In genomic region chr14:12822491-12823219, GRCm38 (mm10) we compare ENCODE assay signal across 8 mouse cellular contexts. TPM values are rescaled to one million over a fixed set of nuclear protein-coding genes. Genes with fewer than 3 reads are reported as not detected.
DNase-seq lines count a peak whose midpoint lies in the region; ATAC-seq lines count a peak whose summit lies in the region.

Cadps (minus strand) TSS chr14:12823079.

- no peak for DNase-seq in heart, adult 8-10 months (ENCODE audit: low spot score)
- peak; percentile 96 for DNase-seq in brain, adult 2 months (ENCODE audit: low read depth, low spot score)
- peak; percentile 78 for DNase-seq in forebrain, embryonic 11.5 days (ENCODE audit: low spot score)
- DNase-seq in layer of hippocampus, adult 8-10 months (ENCODE audit: low spot score in 2 of 2) = peak; percentile 76 to 81
- peak; percentile 6 for DNase-seq in testis, postnatal 14 days (ENCODE audit: low spot score)
- DNase-seq in gastrocnemius, postnatal 25 days = no peak

- 1% methylated on average over 67 of the region's 71 CpGs for WGBS in heart, embryonic 14.5 days
- under 1% methylated on average over 61 of the region's 71 CpGs for WGBS in forebrain, embryonic 11.5 days
- 0% methylated on average over 60 of the region's 71 CpGs for WGBS in midbrain, embryonic 13.5 days

- H3K4me3 ChIP-seq in heart, embryonic 14.5 days (ENCODE audit: control insufficient read depth in 1 of 2, insufficient read depth in 1 of 2, low read depth in 1 of 2, low read length in 2 of 2) = peak within 1 kb of the TSS; percentile 58 to 81
- H3K4me3 ChIP-seq in forebrain, embryonic 11.5 days (ENCODE audit: low read depth, low read length) = peak within 1 kb of the TSS; percentile 78
- H3K4me3 ChIP-seq in midbrain, embryonic 13.5 days (replicated peaks) = peak within 1 kb of the TSS; percentile 87

- peak within 1 kb of the TSS; percentile 83 to 86 for H3K27ac ChIP-seq in heart, embryonic 14.5 days (replicated peaks in 1 of 2; ENCODE audit: control insufficient read depth in 1 of 2, insufficient read depth in 1 of 2, low read depth in 2 of 2, low read length in 2 of 2)
- H3K27ac ChIP-seq in forebrain, embryonic 11.5 days (ENCODE audit: low read depth, low read length) = peak within 1 kb of the TSS; percentile 80
- peak within 1 kb of the TSS; percentile 98 for H3K27ac ChIP-seq in midbrain, embryonic 13.5 days

- 0 out of 2 replicates have a peak, but pooled peaks have one; percentile 14 for ATAC-seq in heart, embryonic 14.5 days (ENCODE audit: insufficient number of reproducible peaks, insufficient read depth, low FRiP score, low read depth)
- peak; percentile 77 for ATAC-seq in forebrain, embryonic 11.5 days (replicated peaks; ENCODE audit: low FRiP score)
- peak; percentile 79 for ATAC-seq in midbrain, embryonic 13.5 days

- no peaks in the 10 kb centered on the region for H3K9me3 ChIP-seq in heart, embryonic 14.5 days (ENCODE audit: control insufficient read depth, low read length)
- H3K9me3 ChIP-seq in forebrain, embryonic 11.5 days (ENCODE audit: control insufficient read depth, low read length) = no peaks in the 10 kb centered on the region
- H3K9me3 ChIP-seq in midbrain, embryonic 13.5 days = no peaks in the 10 kb centered on the region

- no peaks in the 10 kb centered on the region for H3K36me3 ChIP-seq in heart, embryonic 14.5 days (ENCODE audit: control insufficient read depth, insufficient read depth, low read length)
- H3K36me3 ChIP-seq in forebrain, embryonic 11.5 days (ENCODE audit: control insufficient read depth, insufficient read depth, low read length) = no peaks in the 10 kb centered on the region
- no peaks in the 10 kb centered on the region for H3K36me3 ChIP-seq in midbrain, embryonic 13.5 days

- H3K27me3 ChIP-seq in heart, embryonic 14.5 days (ENCODE audit: control insufficient read depth, insufficient read depth, low read length) = peaks cover 14% of the 10 kb centered on the region
- H3K27me3 ChIP-seq in forebrain, embryonic 11.5 days (ENCODE audit: control insufficient read depth, insufficient read depth, low read length) = no peaks in the 10 kb centered on the region
- no peaks in the 10 kb centered on the region for H3K27me3 ChIP-seq in midbrain, embryonic 13.5 days

- H3K4me1 ChIP-seq in heart, embryonic 14.5 days (ENCODE audit: control insufficient read depth in 2 of 2, insufficient read depth in 2 of 2, low read length in 2 of 2) = peaks cover 5 to 17% of the 10 kb centered on the region in 2 experiments; a peak in 3 of 4 replicates
- peaks cover 4% of the 10 kb centered on the region; the same call in 1 of the 2 replicates for H3K4me1 ChIP-seq in forebrain, embryonic 11.5 days (replicated peaks; ENCODE audit: control insufficient read depth, insufficient read depth, low read length)
- peaks cover 28% of the 10 kb centered on the region for H3K4me1 ChIP-seq in midbrain, embryonic 13.5 days (replicated peaks)

- H3K4me2 ChIP-seq in heart, embryonic 14.5 days (ENCODE audit: low read length) = peak within 1 kb of the TSS; percentile 96
- peak within 1 kb of the TSS; percentile 80 for H3K4me2 ChIP-seq in forebrain, embryonic 11.5 days (ENCODE audit: low read depth, low read length, severe bottlenecking)
- H3K4me2 ChIP-seq in midbrain, embryonic 13.5 days (replicated peaks) = peak within 1 kb of the TSS; percentile 69

- peak within 1 kb of the TSS; percentile 74 for H3K9ac ChIP-seq in heart, embryonic 14.5 days (ENCODE audit: low read length)
- H3K9ac ChIP-seq in forebrain, embryonic 11.5 days (ENCODE audit: low read length) = peak within 1 kb of the TSS; percentile 84
- H3K9ac ChIP-seq in midbrain, embryonic 13.5 days (replicated peaks) = peak within 1 kb of the TSS; percentile 98

RNA-seq across cellular contexts. Expression of gene Cadps, which starts in this region (rescaled TPM):
- polyA plus RNA-seq in heart, embryonic 14.5 days (2014; fragmentation: Nextera tagmentation; extraction: Ambion mirVana) = 0.85 and 1.5 TPM in 2 replicates
- total RNA-seq in heart, adult 8-10 months (2022) = under 1 TPM; 0.06 to 0.17 (median 0.11) TPM
- 12.1 TPM in 2 replicates for polyA plus RNA-seq in forebrain, embryonic 11.5 days (2014; fragmentation: Nextera tagmentation; extraction: Ambion mirVana)
- 100 to 1,000 TPM; 212 to 247 (median 230) TPM for total RNA-seq in layer of hippocampus, adult 8-10 months (2022)
- polyA plus RNA-seq in midbrain, embryonic 13.5 days (2015; fragmentation: Nextera tagmentation; extraction: Ambion mirVana) = 24.2 and 28.5 TPM in 2 replicates
- under 1 TPM in 1 of 2 experiments, not detected in 1; 0.05 TPM for total RNA-seq in gastrocnemius, postnatal 25 days (2021)

Comparison
In these comparisons a context has a peak if more than half of its experiments do, and no peak if none do; other contexts are left out.
1. RNA of gene Cadps (total RNA-seq): 212 to 247 TPM in layer of hippocampus, adult 8-10 months; 0.06 to 0.17 TPM in heart, adult 8-10 months and 0.05 TPM in gastrocnemius, postnatal 25 days; every median in the first group is over 100 times any median in the second.
2. ATAC-seq: peak in every context shown above with its lines; median percentile 79 in midbrain, embryonic 13.5 days; 77 in forebrain, embryonic 11.5 days; 14 in heart, embryonic 14.5 days.
3. DNase-seq: peak in brain, adult 2 months (single experiment), forebrain, embryonic 11.5 days (single experiment), layer of hippocampus, adult 8-10 months (2 of 2) and testis, postnatal 14 days (single experiment); none in heart, adult 8-10 months (single experiment) and gastrocnemius, postnatal 25 days (single experiment).
4. Peak in every context shown above with its lines, with median percentiles within 50 percentile points of each other: H3K27ac ChIP-seq, H3K4me2 ChIP-seq, H3K4me3 ChIP-seq and H3K9ac ChIP-seq.